Mouse (Mus musculus) cortical plate, adult 2 months (tissue): Measurements from ENCODE around the gene Arpc2.

Source experiments
- CTCF ChIP-seq: fragments of 200-500 bp; IDR thresholded peaks from 2 replicates; pipeline ENCODE4 v1.5.1; 2011; ENCODE audit warnings: mild to moderate bottlenecking, control low read depth, low read length; ENCODE audit not compliant: insufficient read depth; ENCODE audit errors: extremely low read depth
- POLR2A ChIP-seq: fragments of 200-500 bp; IDR thresholded peaks from 2 replicates; pipeline ENCODE4 v1.6.1; 2011; ENCODE audit warnings: mild to moderate bottlenecking, low read length, control low read depth; ENCODE audit not compliant: insufficient read depth; ENCODE audit errors: extremely low read depth

DNA sequence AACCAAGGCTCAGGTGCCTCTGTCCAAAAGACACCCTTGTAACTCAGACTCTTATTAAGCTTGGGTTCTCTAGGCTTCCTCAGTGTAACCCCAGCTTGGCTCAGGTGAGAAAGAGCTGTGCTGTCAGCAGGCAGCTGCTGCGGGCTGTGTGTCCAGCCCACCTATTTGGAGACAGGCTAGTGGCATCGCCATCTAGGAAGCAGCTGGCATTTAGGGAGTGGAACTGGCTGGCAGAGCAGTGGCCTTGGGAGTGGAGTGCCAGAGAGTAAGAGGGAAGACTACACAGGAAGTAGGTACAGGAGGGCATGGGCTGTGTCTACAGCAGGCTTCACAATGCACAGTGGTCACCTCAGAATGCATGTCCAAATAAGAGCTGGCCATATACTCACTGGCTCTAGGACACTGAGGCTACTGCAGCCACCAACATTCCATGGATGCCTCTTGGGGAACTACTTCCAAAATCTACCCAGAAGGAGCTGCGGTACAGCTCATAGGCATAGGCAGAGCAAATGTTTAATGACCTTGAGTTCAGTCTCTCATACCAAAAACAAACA, 58.3 kb downstream of the Arpc2 start:
- TF ChIP-seq POLR2A (no peak), CTCF (no peak)
